Comparison of ENCODE assay signal across 8 mouse cellular contexts in genomic region chr15:98772511-98773211, GRCm38 (mm10). TPM values are rescaled to one million over a fixed set of nuclear protein-coding genes. Genes with fewer than 3 reads are reported as not detected.
A peak's percentile ranks its signal among the peaks of the same experiment; 100 is the strongest.
DNase-seq lines count a peak whose midpoint lies in the region; ATAC-seq and TF ChIP-seq lines count a peak whose summit lies in the region.

No protein-coding gene starts in this region.

- 1% methylated on average over 36 of the region's 36 CpGs for WGBS in forebrain, postnatal 0 days
- 6% methylated on average over 36 of the region's 36 CpGs for WGBS in limb, embryonic 15.5 days
- WGBS in midbrain, embryonic 16.5 days: 2% methylated on average over 36 of the region's 36 CpGs

- H3K4me1 ChIP-seq in MEL (ENCODE audit: control insufficient read depth in 1 of 2, insufficient read depth in 2 of 2, low read length in 2 of 2): peaks cover 0 to 1% of the 10 kb centered on the region in 2 experiments; a peak in 1 of 4 replicates
- H3K4me1 ChIP-seq in forebrain, postnatal 0 days (ENCODE audit: insufficient read depth): no peaks in the 10 kb centered on the region
- peaks cover 45% of the 10 kb centered on the region for H3K4me1 ChIP-seq in limb, embryonic 15.5 days
- H3K4me1 ChIP-seq in midbrain, embryonic 16.5 days (ENCODE audit: control insufficient read depth, insufficient read depth, low read length): peaks cover 5% of the 10 kb centered on the region; the same call in 1 of the 2 replicates

- H3K27me3 ChIP-seq in MEL (ENCODE audit: control insufficient read depth in 1 of 2, insufficient read depth in 2 of 2, low read length in 2 of 2): no peaks in the 10 kb centered on the region
- H3K27me3 ChIP-seq in forebrain, postnatal 0 days (ENCODE audit: insufficient read depth, low read length): peaks cover 67% of the 10 kb centered on the region
- H3K27me3 ChIP-seq in limb, embryonic 15.5 days: peaks cover 88% of the 10 kb centered on the region
- peaks cover 70% of the 10 kb centered on the region for H3K27me3 ChIP-seq in midbrain, embryonic 16.5 days (ENCODE audit: control insufficient read depth, insufficient read depth, low read depth, low read length)

- TF ChIP-seq RAD21 in MEL (IDR thresholded peaks at IDR 0.05; ENCODE audit: low read depth, low read length): no peak

- TF ChIP-seq EP300 in MEL (IDR thresholded peaks at IDR 0.05; ENCODE audit: low read depth in 1 of 2, low read length in 2 of 2): peak; percentile 36 to 71; a peak in 3 of 4 replicates

- peak overlapping the region; percentile 67 to 72 for H3K4me3 ChIP-seq in MEL (ENCODE audit: control insufficient read depth in 1 of 2, insufficient read depth in 1 of 2, low read depth in 2 of 2, low read length in 2 of 2)
- peak overlapping the region; percentile 33 for H3K4me3 ChIP-seq in forebrain, postnatal 0 days (ENCODE audit: low read depth, low read length)
- peak overlapping the region; percentile 32 for H3K4me3 ChIP-seq in limb, embryonic 15.5 days
- H3K4me3 ChIP-seq in midbrain, embryonic 16.5 days (ENCODE audit: low read depth, low read length): peak overlapping the region; percentile 18

- H3K9ac ChIP-seq in MEL (ENCODE audit: control insufficient read depth, low read depth, low read length, poor library complexity, severe bottlenecking): peak overlapping the region; percentile 76
- no peak overlapping the region for H3K9ac ChIP-seq in forebrain, postnatal 0 days
- 0 out of 2 replicates have a peak overlapping the region, but pooled peaks have one; percentile 10 for H3K9ac ChIP-seq in limb, embryonic 15.5 days
- no peak overlapping the region for H3K9ac ChIP-seq in midbrain, embryonic 16.5 days (ENCODE audit: low read depth, low read length)

- peaks cover 0 to 10% of the 10 kb centered on the region in 2 experiments; a peak in 2 of 4 replicates for H3K36me3 ChIP-seq in MEL (ENCODE audit: control insufficient read depth in 1 of 2, insufficient read depth in 2 of 2, low read length in 2 of 2)
- H3K36me3 ChIP-seq in forebrain, postnatal 0 days (ENCODE audit: insufficient read depth): no peaks in the 10 kb centered on the region
- H3K36me3 ChIP-seq in limb, embryonic 15.5 days: no peaks in the 10 kb centered on the region
- no peaks in the 10 kb centered on the region for H3K36me3 ChIP-seq in midbrain, embryonic 16.5 days (ENCODE audit: control insufficient read depth, insufficient read depth, low read length)

- peak; percentile 49 to 55 for DNase-seq in adrenal gland, postnatal 36 days
- DNase-seq in adrenal gland, postnatal 25 days: no peak
- peak; percentile 93 for DNase-seq in MEL (ENCODE audit: low read depth, low spot score)
- DNase-seq in forebrain, postnatal 0 days: no peak
- no peak for DNase-seq in right cerebral cortex, postnatal 36 days (ENCODE audit: low spot score in 2 of 2)
- no peak for DNase-seq in right cerebral cortex, adult 18-20 months

- no peaks in the 10 kb centered on the region for H3K9me3 ChIP-seq in MEL (replicated peaks; ENCODE audit: insufficient read depth, low read length)
- no peaks in the 10 kb centered on the region for H3K9me3 ChIP-seq in forebrain, postnatal 0 days (ENCODE audit: low read length)
- no peaks in the 10 kb centered on the region for H3K9me3 ChIP-seq in limb, embryonic 15.5 days
- no peaks in the 10 kb centered on the region for H3K9me3 ChIP-seq in midbrain, embryonic 16.5 days (replicated peaks; ENCODE audit: control insufficient read depth, low read length, poor library complexity, severe bottlenecking)

- H3K79me2 ChIP-seq in MEL (ENCODE audit: control insufficient read depth, insufficient read depth, low read length, poor library complexity): no peaks in the 10 kb centered on the region; the same call in 1 of the 2 replicates

- H3K27ac ChIP-seq in MEL (ENCODE audit: control insufficient read depth, low read depth, low read length): peak overlapping the region; percentile 79
- no peak overlapping the region for H3K27ac ChIP-seq in forebrain, postnatal 0 days (ENCODE audit: low read depth, low read length)
- H3K27ac ChIP-seq in limb, embryonic 15.5 days: no peak overlapping the region
- no peak overlapping the region for H3K27ac ChIP-seq in midbrain, embryonic 16.5 days (ENCODE audit: low read length)

- ATAC-seq in forebrain, postnatal 0 days: peak; percentile 16; the same call in 1 of the 2 replicates
- no peak for ATAC-seq in limb, embryonic 15.5 days (ENCODE audit: insufficient number of reproducible peaks, low FRiP score, low TSS enrichment, low read depth)
- ATAC-seq in midbrain, embryonic 16.5 days: no peak

- peak; percentile 68 to 73 for TF ChIP-seq POLR2A in MEL (IDR thresholded peaks at IDR 0.05; ENCODE audit: control insufficient read depth in 1 of 2, insufficient read depth in 1 of 2, low read depth in 1 of 2, low read length in 2 of 2, poor library complexity in 1 of 2)

- no peak for TF ChIP-seq CTCF in MEL (IDR thresholded peaks at IDR 0.05 in 2 of 3, conservative IDR thresholded peaks at IDR 0.05 in 1 of 3; ENCODE audit: control insufficient read depth in 1 of 3, insufficient read depth in 1 of 3, low read depth in 2 of 3, low read length in 3 of 3, poor library complexity in 1 of 3, severe bottlenecking in 1 of 3)
- no peak for TF ChIP-seq CTCF in forebrain, postnatal 0 days (IDR thresholded peaks at IDR 0.05; ENCODE audit: low read depth)

- peak overlapping the region; percentile 49 for H3K4me2 ChIP-seq in forebrain, postnatal 0 days (ENCODE audit: low read depth)
- peak overlapping the region; percentile 52 for H3K4me2 ChIP-seq in limb, embryonic 15.5 days
- peak overlapping the region; percentile 37 for H3K4me2 ChIP-seq in midbrain, embryonic 16.5 days (ENCODE audit: low read length)

TF ChIP-seq in MEL, 35 proteins besides CTCF, POLR2A, EP300 and RAD21 (continues in another document):
- TF ChIP-seq NRF1 (IDR thresholded peaks at IDR 0.05; ENCODE audit: insufficient read depth, low read depth, low read length, poor library complexity, severe bottlenecking): no peak
- peak; percentile 48; the same call in 1 of the 2 replicates for TF ChIP-seq ETS1 (IDR thresholded peaks at IDR 0.05; ENCODE audit: low read depth, low read length)
- peak; percentile 86 for TF ChIP-seq SIN3A (IDR thresholded peaks at IDR 0.05; ENCODE audit: low read length)

RNA-seq across cellular contexts. Expression of gene Wnt10b, which starts 5.3 kb away (rescaled TPM):
- 1 to 10 TPM; 1.1 to 1.3 TPM for total RNA-seq in adrenal gland, postnatal 36 days (2021)
- total RNA-seq in adrenal gland, postnatal 25 days (2021): 0.43 and 0.55 TPM in 2 replicates
- 0.13 and 0.23 TPM in 2 replicates for total RNA-seq in MEL (2012; rRNA removed)
- polyA plus RNA-seq in MEL (2012; ENCODE audit: insufficient read depth in 1 of 2, insufficient read length in 2 of 2, low read depth in 1 of 2, low replicate concordance in 2 of 2, missing spikeins in 1 of 2): under 1 TPM in 1 of 2 experiments, not detected in 1; 0.14 TPM
- total RNA-seq in forebrain, postnatal 0 days (2014; rRNA removed): 0.31 and 1.1 TPM in 2 replicates
- polyA plus RNA-seq in forebrain, postnatal 0 days (2015; fragmentation: Nextera tagmentation; extraction: Ambion mirVana): not detected in 2 replicates
- polyA plus RNA-seq in limb, embryonic 15.5 days (2015; fragmentation: Nextera tagmentation; extraction: Ambion mirVana): 6.0 and 7.0 TPM in 2 replicates
- not detected in 2 replicates for polyA plus RNA-seq in midbrain, embryonic 16.5 days (2015; fragmentation: Nextera tagmentation; extraction: Ambion mirVana)

RNA-seq across cellular contexts. Expression of gene Arf3, which starts 9.6 kb away (rescaled TPM):
- total RNA-seq in adrenal gland, postnatal 36 days (2021): 100 to 1,000 TPM; 132 to 140 TPM
- 118 and 138 TPM in 2 replicates for total RNA-seq in adrenal gland, postnatal 25 days (2021)
- total RNA-seq in MEL (2012; rRNA removed): 37.4 and 41.1 TPM in 2 replicates
- 100 to 1,000 TPM; 140 to 239 TPM for polyA plus RNA-seq in MEL (2012; ENCODE audit: insufficient read depth in 1 of 2, insufficient read length in 2 of 2, low read depth in 1 of 2, low replicate concordance in 2 of 2, missing spikeins in 1 of 2)
- 99.6 and 116 TPM in 2 replicates for total RNA-seq in forebrain, postnatal 0 days (2014; rRNA removed)
- polyA plus RNA-seq in forebrain, postnatal 0 days (2015; fragmentation: Nextera tagmentation; extraction: Ambion mirVana): 62.5 and 104 TPM in 2 replicates
- polyA plus RNA-seq in limb, embryonic 15.5 days (2015; fragmentation: Nextera tagmentation; extraction: Ambion mirVana): 41.7 and 49.3 TPM in 2 replicates
- 96.4 and 102 TPM in 2 replicates for polyA plus RNA-seq in midbrain, embryonic 16.5 days (2015; fragmentation: Nextera tagmentation; extraction: Ambion mirVana)

RNA-seq across cellular contexts. Expression of gene Wnt1, which starts 17.0 kb away (rescaled TPM):
- total RNA-seq in adrenal gland, postnatal 36 days (2021): not detected
- total RNA-seq in adrenal gland, postnatal 25 days (2021): not detected in 2 replicates
- total RNA-seq in MEL (2012; rRNA removed): not detected in 2 replicates
- not detected for polyA plus RNA-seq in MEL (2012; ENCODE audit: insufficient read depth in 1 of 2, insufficient read length in 2 of 2, low read depth in 1 of 2, low replicate concordance in 2 of 2, missing spikeins in 1 of 2)
- not detected in 2 replicates for total RNA-seq in forebrain, postnatal 0 days (2014; rRNA removed)
- 0.33 and 0.35 TPM in 2 replicates for polyA plus RNA-seq in forebrain, postnatal 0 days (2015; fragmentation: Nextera tagmentation; extraction: Ambion mirVana)
- polyA plus RNA-seq in limb, embryonic 15.5 days (2015; fragmentation: Nextera tagmentation; extraction: Ambion mirVana): 0.06 and 0.14 TPM in 2 replicates
- polyA plus RNA-seq in midbrain, embryonic 16.5 days (2015; fragmentation: Nextera tagmentation; extraction: Ambion mirVana): 1.2 and 1.3 TPM in 2 replicates

RNA-seq across cellular contexts. Expression of gene Ddn, which starts 36.6 kb away (rescaled TPM):
- total RNA-seq in adrenal gland, postnatal 36 days (2021): under 1 TPM; 0.10 to 0.30 TPM
- total RNA-seq in adrenal gland, postnatal 25 days (2021): 0.09 and 0.24 TPM in 2 replicates
- total RNA-seq in MEL (2012; rRNA removed): 2.8 and 4.0 TPM in 2 replicates
- polyA plus RNA-seq in MEL (2012; ENCODE audit: insufficient read depth in 1 of 2, insufficient read length in 2 of 2, low read depth in 1 of 2, low replicate concordance in 2 of 2, missing spikeins in 1 of 2): 1 to 10 TPM in 1 of 2 experiments, not detected in 1; 4.2 TPM
- total RNA-seq in forebrain, postnatal 0 days (2014; rRNA removed): 36.3 and 49.6 TPM in 2 replicates
- polyA plus RNA-seq in forebrain, postnatal 0 days (2015; fragmentation: Nextera tagmentation; extraction: Ambion mirVana): 2.2 TPM in 2 replicates
- polyA plus RNA-seq in limb, embryonic 15.5 days (2015; fragmentation: Nextera tagmentation; extraction: Ambion mirVana): 0.15 TPM in 1 of 2 replicates, not detected in the other
- 0.35 and 0.42 TPM in 2 replicates for polyA plus RNA-seq in midbrain, embryonic 16.5 days (2015; fragmentation: Nextera tagmentation; extraction: Ambion mirVana)

RNA-seq across cellular contexts. Expression of gene Fkbp11, which starts 44.7 kb away (rescaled TPM):
- total RNA-seq in adrenal gland, postnatal 36 days (2021): 1 to 10 TPM; 7.5 to 9.1 TPM
- total RNA-seq in adrenal gland, postnatal 25 days (2021): 7.0 and 7.4 TPM in 2 replicates
- total RNA-seq in MEL (2012; rRNA removed): 109 and 160 TPM in 2 replicates
- 100 to 1,000 TPM in 1 of 2 experiments, not detected in 1; 118 TPM for polyA plus RNA-seq in MEL (2012; ENCODE audit: insufficient read depth in 1 of 2, insufficient read length in 2 of 2, low read depth in 1 of 2, low replicate concordance in 2 of 2, missing spikeins in 1 of 2)
- total RNA-seq in forebrain, postnatal 0 days (2014; rRNA removed): 0.90 and 2.9 TPM in 2 replicates
- 5.2 and 5.3 TPM in 2 replicates for polyA plus RNA-seq in forebrain, postnatal 0 days (2015; fragmentation: Nextera tagmentation; extraction: Ambion mirVana)
- 90.0 and 101 TPM in 2 replicates for polyA plus RNA-seq in limb, embryonic 15.5 days (2015; fragmentation: Nextera tagmentation; extraction: Ambion mirVana)
- 2.3 and 4.0 TPM in 2 replicates for polyA plus RNA-seq in midbrain, embryonic 16.5 days (2015; fragmentation: Nextera tagmentation; extraction: Ambion mirVana)

Comparison
In these comparisons a context has a peak if more than half of its experiments do, and no peak if none do; other contexts are left out.
1. DNase-seq: peak in adrenal gland, postnatal 36 days (2 of 2) and MEL (single experiment); none in adrenal gland, postnatal 25 days (single experiment), forebrain, postnatal 0 days (single experiment), right cerebral cortex, postnatal 36 days (0 of 2) and right cerebral cortex, adult 18-20 months (single experiment).
2. H3K4me3 ChIP-seq: peak in every context shown above with its lines; median percentile 70 in MEL; 33 in forebrain, postnatal 0 days; 32 in limb, embryonic 15.5 days; 18 in midbrain, embryonic 16.5 days.
3. H3K9ac ChIP-seq: peak in MEL (single experiment) and limb, embryonic 15.5 days (single experiment); none in forebrain, postnatal 0 days (single experiment) and midbrain, embryonic 16.5 days (single experiment).
4. Peak in every context shown above with its lines, with median percentiles within 50 percentile points of each other: H3K4me2 ChIP-seq.